Mouse (Mus musculus) adrenal gland, postnatal 4 days (tissue): ENCODE results near the gene Usp35. TPM values are rescaled to one million over a fixed set of nuclear protein-coding genes. Genes with fewer than 3 reads are reported as not detected.
A peak's percentile ranks its signal among the peaks of the same experiment; 100 is the strongest.

Source experiments
- DNase-seq, 2 experiments: peaks; one replicate each; pipeline ENCODE4 v3.0.0; 2021 to 2022; ENCODE audit warnings: low spot score in 2 of 2, mixed read lengths in 2 of 2
- long read RNA-seq, 2 experiments: library from polyadenylated mRNA; stranded (forward); transcript quantifications; one replicate each; pipeline ENCODE4 v2.0.0; 2021
- total RNA-seq, 2 experiments: library from RNA; stranded (reverse); gene quantifications; 2 replicates each; pipeline ENCODE4 v1.2.3; 2021

Usp35 gene
- total RNA-seq = 1 to 10 TPM; 8.5 to 8.6 TPM
- long read RNA-seq, experiment 1, partial matches to known transcripts = 2 of 3 reads
- long read RNA-seq, experiment 1, other reads (novel, unspliced or antisense) = 1 of 3 reads
- long read RNA-seq, experiment 2, full-length matches to known transcripts = 6 of 16 reads
- long read RNA-seq, experiment 2, partial matches to known transcripts = 6 of 16 reads
- long read RNA-seq, experiment 2, other reads (novel, unspliced or antisense) = 4 of 16 reads

DNA sequence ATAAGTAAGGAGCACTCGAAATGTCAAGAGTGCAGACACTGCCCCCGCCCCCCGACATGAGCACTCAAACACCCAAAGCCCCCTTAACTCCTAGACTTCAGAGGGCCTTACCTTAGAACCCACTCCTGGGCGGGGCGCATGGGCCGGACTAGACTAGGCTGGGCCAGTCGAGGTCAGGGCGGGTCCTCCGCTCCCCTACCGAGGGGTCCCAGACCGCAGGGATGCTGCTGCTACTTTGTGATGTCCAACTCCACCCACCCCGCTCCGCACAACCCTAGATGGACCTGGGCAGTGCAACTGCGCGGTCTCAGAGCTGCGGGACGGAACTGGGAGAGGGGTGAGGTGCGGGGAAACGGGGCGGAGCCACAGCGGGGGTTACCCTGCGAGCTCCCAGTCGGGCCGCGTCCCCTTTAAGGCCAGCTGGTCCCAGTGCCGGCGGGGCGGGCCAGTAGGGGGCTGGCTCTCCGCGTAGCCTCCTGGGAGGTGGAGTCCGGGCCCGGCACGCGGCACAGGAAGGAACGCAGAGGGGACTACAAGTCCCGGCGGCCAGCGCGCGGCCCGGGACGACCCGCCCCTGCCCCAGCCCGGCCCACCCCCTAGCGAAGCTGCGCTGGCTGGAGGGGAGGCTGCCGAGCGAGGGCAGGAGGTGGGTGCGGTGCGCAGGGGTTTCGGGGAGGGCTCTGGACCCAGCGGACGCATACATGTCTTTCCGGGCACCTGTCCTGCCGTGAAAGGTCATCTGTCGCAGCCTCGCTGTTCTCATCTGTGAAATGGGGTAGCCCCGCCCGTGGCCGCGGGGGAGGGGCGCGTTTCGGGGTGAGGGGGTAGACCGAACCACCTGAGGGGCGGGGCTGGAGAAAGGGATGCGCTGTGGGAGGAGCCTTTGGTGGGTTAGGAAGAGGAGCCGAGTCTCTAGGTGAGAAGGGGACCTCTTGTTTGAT is at the start of gene Usp35, which contains the start of gene Kctd21:
TSS of gene Usp35 (minus strand) at position 295 of the 941 bp plus-strand sequence.
TSS of gene Kctd21 (plus strand) at position 602 of the 941 bp plus-strand sequence.
- DNase-seq = peak; percentile 79 to 89

DNA sequence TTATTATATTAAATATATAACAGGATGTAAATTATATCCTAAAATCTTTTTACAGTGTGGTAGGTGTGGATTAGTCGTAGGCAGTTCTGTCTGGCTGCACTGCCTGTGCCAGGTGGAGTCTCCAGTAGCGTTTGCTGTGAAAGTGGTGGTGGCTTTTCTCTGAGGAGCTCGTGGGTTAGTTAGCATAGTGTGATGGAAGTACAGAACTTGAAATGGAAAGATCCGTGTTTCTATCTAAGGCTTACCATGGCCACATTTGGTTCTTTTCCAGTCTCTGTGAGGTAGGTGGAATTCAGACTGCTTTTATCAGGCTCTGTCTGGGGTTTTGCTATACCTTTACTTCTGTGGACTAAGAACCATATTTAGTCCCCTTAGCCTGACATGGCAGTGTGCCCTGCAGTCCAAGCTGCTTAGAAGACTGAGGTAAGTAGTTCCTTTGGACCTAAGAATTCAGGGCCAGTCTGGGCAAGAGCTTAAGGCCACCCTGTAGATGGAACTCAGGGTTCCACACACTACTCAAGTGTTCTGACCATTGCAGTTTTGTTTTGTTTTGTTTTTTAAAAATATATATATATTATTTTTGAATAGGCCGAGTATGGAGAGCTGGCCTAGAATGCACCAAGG is 48.8 kb upstream of the Usp35 start:
- DNase-seq = no peak

DNA sequence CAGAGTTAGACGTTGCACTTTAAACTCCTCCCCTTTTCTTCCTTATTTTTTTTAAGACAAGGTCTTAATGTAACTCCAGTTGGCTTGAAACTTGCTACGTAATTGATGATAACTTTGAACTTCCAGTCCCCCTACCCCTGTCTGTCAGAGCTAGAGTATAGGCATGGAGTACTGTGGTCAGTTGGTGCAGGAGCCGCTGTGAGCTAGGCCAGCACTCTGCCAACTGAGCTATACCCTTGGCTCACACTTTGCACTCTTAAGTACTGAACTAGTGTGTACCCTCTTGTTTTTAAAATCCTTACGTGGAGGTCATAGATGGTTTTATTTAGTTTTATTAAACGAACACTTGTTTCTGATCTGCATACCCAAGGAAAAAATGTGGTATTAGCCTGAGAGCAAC is 47.5 kb upstream of the Usp35 start:
- DNase-seq = no peak

DNA sequence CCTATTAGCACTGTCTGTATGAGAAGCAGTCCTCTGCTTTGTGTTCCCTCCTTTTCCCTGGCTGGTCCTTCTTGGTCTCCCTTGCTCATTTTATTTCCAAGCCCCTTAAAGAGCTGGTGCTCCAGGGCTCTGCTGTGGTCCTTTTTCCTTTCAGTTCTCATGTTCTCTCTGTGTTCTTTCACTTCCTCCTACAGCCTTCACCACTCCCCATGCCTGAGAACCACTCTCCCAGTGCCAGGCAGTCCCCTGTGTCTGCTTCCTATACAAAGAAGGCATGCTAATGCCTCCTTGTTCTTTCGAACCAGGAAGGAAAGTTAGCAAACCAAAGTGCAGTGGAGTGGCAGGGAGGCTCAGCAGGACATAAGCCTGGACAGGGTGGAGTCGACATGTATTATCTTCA is 44.1 kb upstream of the Usp35 start:
- DNase-seq = no peak

DNA sequence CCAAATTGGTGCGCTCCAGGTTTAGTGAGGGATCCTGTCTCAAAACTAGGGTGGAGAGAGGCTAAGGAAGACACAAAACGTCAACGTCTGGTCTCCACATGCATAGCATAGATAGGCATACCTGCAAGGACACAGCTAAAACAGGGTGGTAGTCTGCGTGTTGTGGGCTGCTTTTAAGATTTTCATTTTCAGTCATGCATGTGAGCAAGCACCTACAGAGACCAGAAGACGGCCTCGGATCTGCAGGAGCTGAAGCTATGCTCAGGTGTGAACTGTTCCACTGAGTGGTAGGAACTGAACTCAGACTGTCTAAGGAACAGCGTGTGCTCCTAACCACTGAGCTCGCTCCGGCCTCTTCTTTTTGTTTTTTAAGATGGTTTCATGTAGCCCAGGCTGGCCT is 43.3 kb upstream of the Usp35 start:
- DNase-seq = no peak

DNA sequence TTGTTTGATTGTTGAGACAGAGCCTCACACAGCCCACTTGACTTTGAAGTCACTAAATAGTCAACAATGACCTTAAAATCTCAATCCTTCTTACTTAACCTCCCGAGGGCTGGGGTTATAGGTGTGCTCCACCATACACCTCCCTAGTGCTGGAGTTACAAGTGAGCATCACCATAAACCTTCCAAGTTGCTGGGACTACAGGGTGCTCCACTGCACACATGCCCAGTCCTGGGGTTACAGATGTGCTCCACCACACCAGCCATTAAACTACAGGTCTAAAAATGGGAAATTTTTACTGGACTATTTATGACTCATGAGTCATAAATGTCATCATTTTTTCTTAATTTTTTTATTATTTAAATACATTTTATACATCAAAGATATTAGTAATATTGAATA is 34.1 kb upstream of the Usp35 start:
- no peak for DNase-seq

DNA sequence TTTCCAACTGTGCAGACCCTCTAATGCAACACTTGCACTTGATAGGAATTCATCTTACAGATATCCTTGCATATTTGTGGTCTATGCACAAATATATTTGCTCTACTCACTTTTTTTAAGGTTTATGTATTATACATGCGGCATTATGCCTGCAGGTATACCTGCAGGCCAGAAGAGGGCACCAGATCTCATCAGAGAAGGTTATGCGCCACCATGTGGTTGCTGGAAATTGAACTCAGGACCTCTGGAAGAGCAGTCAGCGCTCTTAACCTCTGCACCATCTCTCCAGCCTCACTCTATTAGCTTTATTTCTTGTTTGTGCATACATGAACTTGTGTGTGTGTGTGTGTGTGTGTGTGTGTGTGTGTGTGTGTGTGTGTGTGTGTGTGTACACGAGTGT is 29.6 kb upstream of the Usp35 start:
- no peak for DNase-seq

DNA sequence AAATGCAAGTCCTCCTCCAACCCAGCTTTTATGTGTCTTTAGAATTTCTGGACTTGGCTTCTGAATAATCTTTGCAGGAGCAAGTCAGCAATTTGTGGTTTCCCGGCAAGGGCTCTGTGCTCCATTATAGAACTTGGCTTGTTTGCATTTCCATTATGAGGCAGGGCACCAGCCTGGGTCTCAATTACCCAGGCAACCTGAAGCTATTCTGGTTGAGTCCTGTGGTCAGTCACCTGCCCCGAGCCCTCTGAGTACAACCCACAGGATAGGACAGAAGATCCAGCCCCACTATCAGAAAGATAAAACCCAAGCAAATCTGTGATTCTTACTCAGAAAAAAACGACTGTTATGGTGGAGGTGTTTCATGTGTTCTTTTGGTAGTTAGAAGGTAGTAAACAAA is 29.1 kb upstream of the Usp35 start:
- DNase-seq = no peak

DNA sequence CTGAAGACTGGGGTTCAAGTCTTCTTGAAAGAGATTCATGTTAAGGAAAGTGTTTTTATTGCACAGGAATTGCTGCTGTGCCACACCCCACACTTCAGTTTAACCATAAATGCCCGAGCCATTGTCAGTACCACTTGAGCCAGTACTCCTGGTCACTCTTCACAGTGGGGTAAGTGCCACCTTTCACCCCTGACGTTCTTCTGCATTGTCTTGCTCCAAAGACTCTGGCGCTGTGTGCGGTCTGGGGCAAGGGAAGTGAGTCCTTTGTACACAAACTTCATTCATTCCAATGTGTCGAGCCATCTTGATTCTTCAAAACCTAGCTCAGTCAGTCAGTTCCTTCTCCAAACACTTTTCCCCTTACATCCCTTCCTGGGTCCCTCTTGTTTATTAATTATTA is 28.3 kb upstream of the Usp35 start:
- no peak for DNase-seq

DNA sequence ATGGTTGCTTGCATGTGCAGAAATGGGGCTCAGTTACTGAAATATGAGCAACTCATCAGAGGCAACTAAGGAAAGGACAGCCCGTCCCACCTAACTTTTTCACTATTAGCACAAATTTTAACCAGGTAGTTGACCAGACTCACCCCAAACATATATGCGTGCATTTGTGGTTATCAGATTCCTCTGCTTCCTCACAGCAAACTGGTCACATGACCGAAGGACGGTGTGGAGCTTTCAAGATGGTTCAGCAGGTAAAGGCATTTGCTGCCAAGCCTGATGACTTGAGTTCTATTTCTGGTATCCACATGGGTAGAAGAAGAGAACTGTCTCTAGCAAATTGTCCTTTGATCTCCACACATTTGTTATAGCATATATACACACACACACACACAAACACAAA is 26.5 kb upstream of the Usp35 start:
- DNase-seq = no peak

DNA sequence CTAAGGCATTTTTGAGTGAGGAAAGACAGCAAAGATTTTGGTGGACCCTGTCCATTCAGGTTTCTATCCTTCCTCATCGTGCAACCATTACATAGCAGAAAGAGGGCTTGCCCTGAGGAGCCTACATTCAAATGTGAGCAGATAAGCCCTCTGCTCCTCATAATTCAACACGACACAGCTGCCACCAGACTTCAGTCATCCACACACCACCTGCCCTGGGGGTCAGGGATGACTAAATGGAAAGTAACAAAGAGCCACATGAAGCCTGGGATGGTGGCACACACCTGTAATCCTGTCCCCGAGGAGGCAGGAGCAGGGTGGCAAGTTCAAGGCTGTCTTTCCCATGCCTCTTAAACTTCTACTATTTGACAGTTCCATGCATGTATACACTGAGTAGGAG is 26.0 kb upstream of the Usp35 start:
- DNase-seq = no peak

DNA sequence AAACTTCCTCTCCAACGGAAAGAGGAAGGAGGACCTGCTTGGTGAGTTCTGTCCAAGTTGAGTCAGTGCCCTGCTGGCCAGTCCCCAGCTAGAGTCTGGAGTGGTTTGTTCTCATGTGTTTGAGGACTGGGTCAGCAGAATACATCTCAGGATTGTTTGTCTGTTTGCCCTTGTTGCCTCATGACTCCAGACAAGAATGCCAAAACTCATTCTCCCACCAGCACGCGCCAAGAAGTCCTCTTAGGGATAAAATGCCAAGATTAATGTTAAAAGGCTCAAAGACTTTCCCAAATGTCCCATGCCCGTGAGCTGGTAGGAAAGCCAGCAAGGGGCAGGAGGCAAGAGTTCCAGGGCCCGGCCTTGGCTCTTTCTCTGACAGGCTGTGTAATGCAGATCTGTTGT is 25.1 kb upstream of the Usp35 start:
- DNase-seq = no peak

DNA sequence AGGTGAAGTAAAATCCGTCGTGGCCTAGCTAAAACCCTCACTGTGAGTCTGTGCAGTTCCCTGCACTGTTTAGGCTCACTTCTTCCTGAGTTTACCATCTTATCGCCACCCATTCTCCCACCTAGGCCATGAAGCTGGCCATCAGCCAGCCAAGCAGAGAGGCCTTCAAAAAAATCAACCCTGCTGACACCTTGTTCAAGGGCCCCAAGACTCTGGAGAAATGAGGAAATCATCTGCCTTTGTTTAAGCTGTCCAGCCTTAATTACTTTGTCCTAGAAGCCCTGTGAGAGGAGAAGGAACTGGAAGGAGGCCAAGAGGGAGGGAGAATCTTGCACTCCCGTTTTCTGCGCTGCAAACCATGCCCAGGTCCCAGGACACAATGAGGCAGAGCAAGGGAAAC is 24.4 kb upstream of the Usp35 start:
- DNase-seq = no peak

DNA sequence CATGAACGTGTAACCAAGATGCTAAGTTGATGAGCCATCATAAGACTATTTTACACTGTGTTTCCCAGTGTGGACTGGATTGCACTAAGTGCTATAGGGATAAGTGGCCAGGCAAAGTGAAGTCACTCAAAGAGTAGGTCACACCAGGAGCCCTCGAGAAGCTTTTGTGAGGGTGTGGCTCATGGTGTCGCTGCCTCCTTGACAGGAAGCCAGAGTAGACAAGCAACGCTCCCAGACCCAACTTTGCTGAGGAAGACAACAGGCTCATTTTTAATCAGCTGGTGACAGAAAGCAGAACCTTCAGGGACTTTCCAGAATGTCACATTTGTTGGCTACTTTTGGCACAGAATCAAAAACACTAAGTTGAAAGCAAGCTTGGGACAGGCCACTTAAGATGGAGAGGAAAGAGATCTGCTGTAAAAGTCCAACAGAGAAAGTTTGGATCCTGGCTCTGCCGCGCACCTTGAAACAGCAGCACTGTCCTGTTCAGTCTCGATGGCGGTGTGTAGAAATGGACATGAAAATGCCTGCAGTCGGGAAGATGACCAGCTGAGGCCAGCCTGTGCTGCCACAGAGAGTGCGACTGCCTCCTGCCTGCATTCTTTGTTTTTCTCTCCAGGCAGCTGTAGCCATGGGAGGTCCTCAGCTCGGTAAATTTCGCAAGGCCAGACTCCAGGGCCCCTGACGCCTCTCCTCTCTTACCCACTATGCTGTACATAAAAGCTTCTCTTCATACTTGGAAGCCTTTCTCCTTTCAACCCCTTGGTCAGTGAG is 23.4 kb upstream of the Usp35 start:
- DNase-seq = no peak

DNA sequence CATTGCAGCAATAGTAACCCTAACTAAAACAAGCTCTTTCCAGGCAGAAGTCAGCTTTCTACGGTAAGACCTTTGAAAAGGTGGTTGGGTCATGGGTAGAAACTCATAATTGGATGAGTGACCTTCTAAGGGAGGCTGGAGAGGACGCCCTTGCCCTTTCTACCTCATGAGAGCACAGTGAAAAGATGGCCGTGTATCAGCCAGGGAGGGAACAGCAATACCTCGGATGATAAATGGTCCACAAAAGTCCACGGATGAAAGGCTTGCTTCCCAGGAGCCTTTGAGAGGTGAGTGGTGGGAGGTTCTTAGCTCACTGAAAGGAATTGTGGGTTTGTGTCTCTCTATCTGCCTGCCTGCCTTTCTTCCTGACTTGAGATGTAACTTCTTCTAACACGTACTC is 21.5 kb upstream of the Usp35 start:
- DNase-seq = no peak

DNA sequence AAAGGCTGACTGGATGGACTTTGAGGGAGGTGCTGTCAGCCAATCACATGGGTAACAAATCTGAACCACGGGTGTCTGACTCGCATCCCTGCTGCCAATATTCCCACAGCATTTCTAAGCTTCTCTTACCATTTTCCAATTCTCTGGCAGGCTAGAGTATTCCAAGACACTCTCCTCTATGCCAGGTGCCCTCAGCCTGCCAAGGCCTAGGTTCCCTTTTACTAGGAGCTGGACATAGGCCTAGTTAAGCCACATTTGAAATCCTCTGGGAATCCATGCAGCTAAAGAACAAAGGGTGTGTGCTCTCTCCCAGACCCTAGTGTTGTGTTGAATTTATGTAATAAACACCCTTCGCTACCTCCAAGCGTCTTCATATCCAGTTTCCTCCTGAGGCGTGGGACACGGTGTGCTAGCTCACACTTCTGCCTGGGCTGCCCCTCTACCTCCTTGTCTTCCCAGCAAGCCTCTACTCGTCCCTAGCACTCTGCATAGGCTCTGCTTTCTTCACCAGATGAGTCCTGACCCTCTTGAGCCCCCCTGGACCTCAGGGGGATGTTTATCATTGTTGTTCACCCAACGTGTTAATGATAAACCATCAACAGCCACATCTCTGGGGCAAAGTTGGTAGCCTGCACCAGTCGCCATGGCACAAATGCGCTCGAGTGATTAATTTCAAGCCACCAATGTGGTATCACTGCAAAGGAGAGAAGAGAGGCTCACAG is 20.1 kb upstream of the Usp35 start:
- DNase-seq = no peak

DNA sequence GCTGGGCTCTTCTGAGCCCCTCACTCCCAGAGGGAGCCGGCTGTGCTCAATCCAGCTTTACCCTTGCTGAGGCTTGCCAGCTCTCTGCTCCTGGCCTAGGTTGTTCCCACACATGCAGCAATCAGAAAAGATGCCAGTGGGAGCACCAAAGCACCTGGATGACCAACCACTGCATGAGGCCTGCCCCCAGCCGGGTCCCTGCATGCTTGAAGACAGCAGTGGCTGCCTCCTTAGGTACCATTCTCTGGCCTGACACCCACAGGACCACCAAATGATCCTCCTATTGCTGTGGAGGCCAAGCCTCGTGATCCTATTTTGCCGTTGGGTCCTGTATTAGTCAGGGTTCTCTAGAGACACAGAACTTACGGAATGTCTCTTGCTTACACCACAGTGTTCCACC is 19.1 kb upstream of the Usp35 start:
- DNase-seq = no peak

DNA sequence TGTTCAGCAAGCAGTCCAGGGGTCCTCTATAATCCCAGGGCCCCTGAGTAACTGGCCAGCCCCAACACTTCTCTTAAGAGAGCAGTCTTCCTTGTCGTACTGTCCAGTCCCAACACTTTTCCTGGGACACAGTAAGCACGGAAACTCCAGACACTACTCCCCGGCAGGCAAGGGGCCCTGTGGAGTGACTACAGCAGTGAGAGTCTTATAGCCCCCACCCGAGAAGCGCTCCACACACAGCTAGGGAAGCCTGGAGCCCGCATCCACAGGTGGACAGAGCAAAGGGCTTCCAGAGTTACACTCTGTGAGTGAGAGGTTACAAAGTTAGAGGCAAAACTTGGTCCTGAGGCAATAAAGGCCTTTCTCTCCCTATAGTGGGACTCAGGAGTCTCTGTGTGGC is 17.6 kb upstream of the Usp35 start:
- DNase-seq = no peak

DNA sequence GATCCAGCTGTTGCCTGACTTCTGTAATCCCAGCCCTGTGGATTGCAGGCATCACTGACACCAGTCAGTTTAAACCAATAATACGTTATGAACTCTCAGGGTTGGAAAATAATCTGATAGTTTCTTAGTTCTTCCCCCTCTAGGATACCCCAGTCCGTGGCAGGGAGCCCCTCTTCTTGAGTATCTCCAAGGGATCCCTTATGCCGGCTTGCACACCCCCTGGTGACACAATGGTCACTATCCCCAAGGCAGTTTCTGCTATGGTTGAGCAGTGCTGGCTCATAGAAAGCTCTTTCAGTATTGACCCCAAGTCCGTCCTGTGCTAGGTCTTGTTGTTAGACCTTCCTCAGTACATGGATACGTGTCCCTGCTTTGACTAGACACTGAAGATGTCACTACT is 17.0 kb upstream of the Usp35 start:
- DNase-seq = no peak

DNA sequence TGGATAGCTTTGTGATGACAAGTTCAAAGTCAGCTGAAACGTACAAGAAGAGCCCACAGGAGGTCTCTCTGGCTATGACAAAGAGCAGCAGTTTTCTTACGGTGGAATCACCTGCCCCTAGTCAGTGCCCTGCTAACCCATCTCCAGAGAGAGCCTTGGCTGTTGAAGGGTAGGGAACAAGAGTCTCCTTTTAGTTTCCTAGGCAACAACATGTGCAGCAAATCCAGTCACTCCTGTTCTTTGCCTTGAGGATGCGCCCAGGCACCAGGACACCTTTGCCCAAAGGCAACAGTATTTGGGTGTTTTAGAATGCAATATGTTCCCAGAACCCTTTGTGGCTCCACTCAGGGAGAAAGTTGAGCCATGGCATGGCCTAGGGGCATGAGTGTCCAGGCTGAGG is 16.5 kb upstream of the Usp35 start:
- DNase-seq = no peak

DNA sequence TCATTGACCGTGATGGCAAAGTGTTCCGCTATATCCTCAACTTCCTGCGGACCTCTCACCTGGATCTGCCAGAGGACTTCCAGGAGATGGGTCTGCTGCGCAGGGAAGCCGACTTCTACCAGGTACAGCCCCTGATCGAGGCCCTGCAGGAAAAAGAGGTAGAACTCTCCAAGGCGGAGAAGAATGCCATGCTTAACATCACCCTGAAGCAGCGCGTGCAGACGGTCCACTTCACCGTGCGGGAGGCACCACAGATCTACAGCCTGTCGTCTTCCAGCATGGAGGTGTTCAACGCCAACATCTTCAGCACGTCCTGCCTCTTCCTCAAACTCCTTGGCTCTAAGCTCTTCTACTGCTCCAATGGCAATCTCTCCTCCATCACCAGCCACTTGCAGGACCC is 15.6 kb upstream of the Usp35 start:
- no peak for DNase-seq
